Mouse (Mus musculus): ENCODE data around the gene Ddah2.
"Not testable (repeated sequence)": the region's sequence is repeated elsewhere in the genome, so short reads cannot be mapped to it uniquely, and the experiment has no call there.

Ddah2 gene

GRCm38 (mm10) chr17:35027277-35028068 lies 31.4 kb upstream of the Ddah2 start, which contains the start of gene Sapcd1:
TSS of gene Sapcd1 (minus strand) at chr17:35028016.
- DNase-seq (ENCODE audit: low read depth, low spot score) = no peak

GRCm38 (mm10) chr17:35028315-35028714 lies 30.5 kb upstream of the Ddah2 start:
- DNase-seq (ENCODE audit: low read depth, low spot score) = no peak

- no peak for DNase-seq (ENCODE audit: low read depth, low spot score)
Observed at GRCm38 (mm10) chr17:35029691-35030532, 28.9 kb upstream of the Ddah2 start.

GRCm38 (mm10) chr17:35031272-35031671 lies 27.6 kb upstream of the Ddah2 start:
- no peak for DNase-seq (ENCODE audit: low read depth, low spot score)

DNA sequence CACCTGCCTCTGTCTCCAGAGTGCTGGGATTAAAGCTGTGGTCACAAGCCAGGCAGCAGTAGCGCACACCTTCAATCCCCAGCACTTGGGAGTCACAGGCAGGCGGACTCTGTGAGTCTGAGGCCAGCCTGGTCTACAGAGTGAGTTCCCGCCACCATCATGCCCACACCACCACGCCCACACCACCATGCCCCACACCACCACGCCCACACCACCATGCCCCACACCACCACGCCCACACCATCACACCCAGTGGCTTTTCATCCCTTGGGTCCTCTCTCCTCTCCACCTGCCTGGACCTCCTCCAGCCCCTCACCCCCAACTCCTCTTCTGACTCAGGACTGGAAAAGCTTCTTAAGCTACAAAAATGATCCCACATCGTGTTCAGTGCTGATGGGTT lies 27.0 kb upstream of the Ddah2 start:
- DNase-seq (ENCODE audit: low read depth, low spot score) = no peak

DNA sequence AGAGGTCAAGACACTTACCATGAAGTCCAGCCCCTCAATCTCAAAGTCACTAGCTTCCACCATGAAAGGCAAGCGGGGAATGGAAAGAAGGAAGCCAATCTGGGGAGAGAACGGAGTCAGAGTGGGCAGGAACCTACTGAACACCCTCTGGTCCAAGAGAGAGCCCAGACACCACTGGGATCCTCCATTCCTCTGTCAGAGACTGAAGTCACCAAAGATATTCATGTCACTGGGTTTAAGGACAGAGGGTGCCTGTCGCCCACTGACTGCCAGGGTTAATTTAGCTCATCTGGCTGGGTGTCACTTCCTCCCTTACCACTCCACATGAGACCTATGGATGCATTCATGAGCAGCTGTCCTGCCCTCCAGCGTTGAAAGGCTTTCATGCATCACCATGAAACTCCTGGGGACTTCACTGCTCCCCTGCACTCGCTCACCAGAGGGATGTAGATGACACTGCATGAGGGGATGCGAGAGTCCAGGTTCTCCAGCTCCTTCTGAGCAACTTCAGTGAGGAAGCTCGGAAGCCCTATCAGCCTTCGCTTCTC lies 26.4 kb upstream of the Ddah2 start:
- DNase-seq (ENCODE audit: low read depth, low spot score) = no peak

- DNase-seq (ENCODE audit: low read depth, low spot score) = not testable (repeated sequence)
Observed at GRCm38 (mm10) chr17:35033703-35034102, 25.1 kb upstream of the Ddah2 start.

DNA sequence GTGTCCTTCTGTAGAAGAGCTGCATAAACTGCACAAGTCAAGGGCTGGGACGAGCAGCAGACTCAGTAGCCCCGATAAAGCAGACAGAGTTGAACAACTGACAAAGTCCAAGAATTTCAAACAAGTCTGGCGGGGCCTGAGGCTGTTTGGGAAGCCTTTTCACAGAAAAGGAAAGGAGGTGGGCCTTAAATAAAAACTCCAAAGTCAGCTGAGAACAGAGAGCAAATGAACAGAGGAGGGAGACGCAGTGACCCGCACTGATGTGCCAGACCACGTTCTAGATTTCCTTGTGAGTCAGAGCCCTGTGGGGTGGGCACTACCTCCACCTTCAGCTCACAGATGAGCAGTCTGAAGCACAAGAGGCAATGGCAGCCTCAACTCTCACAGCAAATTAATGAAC lies 23.9 kb upstream of the Ddah2 start:
- DNase-seq (ENCODE audit: low read depth, low spot score) = no peak

GRCm38 (mm10) chr17:35039121-35039873 lies 19.5 kb upstream of the Ddah2 start:
- no peak for DNase-seq (ENCODE audit: low read depth, low spot score)

GRCm38 (mm10) chr17:35043794-35044193 lies 15.0 kb upstream of the Ddah2 start:
- no peak for DNase-seq (ENCODE audit: low read depth, low spot score)

DNA sequence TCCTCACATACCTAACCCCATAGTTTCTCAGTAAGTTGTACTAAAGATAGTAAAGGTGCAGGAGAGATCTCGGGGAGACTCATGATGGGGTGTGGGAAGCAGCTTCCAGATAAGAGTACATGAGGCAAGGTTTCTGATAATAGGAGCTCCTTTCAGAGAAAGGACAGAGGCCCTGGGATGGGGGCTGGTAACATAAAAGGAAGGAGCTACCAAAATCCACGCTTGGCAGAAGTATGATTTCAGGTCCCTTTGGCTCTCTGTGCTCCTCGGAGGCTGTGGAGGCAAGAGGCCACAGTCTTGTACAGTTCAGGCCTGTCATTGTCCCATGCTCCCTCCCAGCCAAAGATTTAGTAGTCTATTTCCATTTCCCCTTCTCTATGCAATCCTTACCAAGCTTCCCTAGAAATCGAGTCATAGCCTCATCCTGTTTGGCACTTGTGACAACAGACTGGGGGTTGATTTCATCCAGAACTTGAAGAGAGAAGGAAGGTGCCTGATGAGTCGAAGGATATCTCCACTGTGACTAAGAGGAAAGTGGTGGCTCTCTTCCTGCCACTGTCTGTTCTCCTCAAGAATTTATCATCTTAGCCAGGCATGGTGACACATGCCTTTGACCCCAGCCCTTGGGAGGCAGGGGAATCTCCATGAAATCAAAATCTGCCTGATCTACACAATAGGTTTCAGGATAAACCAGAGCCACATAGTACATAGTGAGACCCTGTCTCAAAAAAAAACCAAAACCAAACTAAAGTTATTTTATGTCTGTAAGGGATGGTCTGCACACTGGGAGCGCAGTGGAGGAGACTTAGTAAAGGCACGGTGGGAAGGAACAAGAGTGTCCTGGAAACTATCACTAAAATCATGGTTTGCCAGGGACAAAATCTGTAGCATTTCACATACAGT lies 13.7 kb upstream of the Ddah2 start:
- DNase-seq (ENCODE audit: low read depth, low spot score) = no peak

DNA sequence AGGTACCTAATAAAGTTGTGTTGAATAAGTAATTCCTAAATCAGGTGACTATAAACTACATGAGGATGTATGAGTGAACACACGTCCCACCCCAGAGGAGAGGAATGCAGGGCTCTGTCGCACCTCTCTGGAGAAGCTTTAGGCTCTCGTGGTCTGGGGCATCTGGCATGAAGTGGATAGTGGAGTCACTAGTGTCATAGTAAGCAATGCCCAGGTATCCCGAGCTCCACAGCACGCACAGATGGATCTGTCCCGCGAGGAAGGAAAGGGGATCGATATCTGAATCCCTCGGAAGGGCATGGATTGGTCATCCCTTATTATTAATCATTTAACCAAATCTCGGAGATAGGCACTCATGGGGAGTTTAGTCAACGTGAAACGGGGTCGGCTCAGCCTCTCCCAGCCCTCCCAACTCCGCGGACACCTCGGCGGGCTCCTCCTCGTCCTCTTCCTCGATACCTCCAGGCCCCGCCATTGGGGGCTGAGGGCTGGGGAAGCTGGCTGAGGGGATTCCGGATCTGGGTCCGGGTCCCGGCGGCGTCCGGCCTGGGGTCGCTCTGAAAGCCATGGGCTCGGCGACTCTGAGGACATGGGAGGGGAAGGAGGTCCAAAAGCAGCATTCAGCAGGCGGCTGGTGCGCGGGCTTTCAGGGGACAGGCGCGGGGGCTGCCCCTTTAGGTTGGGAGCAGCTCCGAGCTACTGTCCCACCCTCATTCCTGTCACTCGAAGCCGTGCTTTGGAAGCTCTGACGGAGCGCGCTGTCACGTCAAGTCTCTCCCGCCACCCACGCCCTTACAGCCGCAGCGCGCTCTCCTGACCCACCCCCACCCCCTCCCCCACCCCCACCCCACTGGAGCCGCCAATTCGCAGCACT lies 12.8 kb upstream of the Ddah2 start:
- no peak for DNase-seq (ENCODE audit: low read depth, low spot score)

DNA sequence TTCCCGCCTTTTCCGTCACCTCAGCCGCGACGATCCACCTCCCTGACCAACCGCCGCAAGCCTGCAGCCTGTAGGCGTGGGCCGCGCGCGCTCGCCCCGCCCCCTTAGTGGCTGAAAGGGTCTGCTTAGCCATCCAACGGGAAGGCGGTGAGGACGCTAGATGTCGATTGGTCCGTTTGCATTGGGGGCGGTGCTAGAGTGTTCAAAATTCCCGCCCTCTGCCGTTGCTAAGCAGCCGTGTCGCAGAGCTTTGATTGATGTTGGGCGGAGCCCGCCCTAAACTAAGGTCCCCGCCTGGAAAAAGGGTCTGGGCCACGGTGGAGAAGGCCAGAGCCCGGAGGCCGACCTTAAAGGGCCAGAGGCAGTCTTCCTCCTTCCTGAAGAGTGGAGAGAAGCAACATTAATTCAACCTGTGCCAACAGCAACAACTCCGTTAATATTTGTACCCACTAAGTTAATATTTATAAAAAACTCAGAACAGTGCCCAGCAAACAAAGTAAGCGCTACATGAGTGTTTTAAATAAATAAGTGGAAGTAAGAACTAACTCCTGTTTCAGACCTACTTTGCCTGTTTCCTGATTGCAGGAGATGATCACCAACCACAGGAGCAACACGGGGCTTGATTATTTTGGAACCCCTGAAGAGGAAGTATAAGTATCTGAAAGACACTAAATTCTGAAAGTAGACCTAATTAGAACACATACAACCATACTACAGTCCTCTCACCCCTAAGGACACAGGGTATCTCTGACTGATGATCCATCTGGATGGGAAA lies 12.0 kb upstream of the Ddah2 start, which contains the start of gene Msh5:
Gene Msh5, minus strand, starts transcription at position 65 of the 775 bp plus-strand sequence.
- peak; percentile 97 for DNase-seq (ENCODE audit: low read depth, low spot score)

GRCm38 (mm10) chr17:35047688-35048087 lies 11.1 kb upstream of the Ddah2 start:
- DNase-seq (ENCODE audit: low read depth, low spot score) = no peak

DNA sequence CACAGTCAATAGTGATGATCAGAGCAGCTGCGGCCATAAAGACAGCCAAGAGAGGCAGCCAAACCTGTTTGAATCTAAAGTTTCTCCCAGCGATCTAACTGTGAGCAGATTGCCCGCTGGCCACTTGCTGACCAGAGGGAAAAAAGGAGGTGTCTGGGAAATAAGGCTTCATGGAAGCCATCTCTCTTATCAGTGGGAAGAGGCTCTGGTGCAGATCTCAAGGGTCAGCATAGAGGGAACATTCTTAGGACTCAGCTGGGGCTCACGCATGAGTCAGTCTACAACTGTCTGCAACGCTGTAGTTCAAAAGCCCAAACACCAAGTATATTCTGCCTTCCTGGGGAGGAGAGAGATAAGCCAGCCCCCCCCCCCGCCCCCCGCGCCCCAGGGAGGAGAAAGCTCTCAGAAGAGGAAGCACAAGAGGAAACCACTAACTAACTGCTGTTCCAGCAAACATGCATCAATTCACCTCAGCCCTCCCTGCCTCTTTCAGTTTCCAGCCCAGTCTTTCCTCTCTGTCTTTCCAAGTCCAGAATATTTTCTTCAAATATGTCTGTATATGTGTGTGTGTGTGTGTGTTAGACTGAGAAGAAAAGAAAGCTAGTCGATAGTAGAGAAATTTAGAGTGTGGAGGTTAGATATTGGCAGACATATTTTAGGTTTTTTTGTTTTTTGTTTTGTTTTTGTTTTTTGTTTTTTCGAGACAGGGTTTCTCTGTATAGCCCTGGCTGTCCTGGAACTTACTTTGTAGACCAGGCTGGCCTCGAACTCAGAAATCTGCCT lies 10.5 kb upstream of the Ddah2 start:
- DNase-seq (ENCODE audit: low read depth, low spot score) = no peak

DNA sequence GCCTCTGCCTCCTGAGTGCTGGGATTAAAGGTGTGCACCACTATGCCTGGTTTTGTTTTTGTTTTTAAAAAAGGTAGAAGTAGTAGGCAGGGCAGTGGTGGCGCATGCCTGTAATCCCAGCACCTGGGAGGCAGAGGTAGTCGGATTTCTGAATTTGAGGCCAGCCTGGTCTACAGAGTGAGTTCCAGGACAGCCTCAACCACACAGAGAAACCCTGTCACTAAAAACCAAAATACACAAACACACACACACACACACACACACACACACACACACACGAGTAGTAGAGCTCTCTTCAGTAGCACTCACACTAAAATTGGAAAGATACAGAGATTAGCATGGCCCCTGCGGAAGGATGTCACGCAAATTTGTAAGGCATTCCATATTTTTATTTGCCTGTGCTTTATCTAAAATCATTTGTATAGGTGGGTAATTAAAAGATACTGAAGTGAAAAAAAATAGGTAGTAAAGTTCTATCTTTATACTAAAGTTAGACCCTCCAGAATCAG lies 9.8 kb upstream of the Ddah2 start:
- no peak for DNase-seq (ENCODE audit: low read depth, low spot score)

DNA sequence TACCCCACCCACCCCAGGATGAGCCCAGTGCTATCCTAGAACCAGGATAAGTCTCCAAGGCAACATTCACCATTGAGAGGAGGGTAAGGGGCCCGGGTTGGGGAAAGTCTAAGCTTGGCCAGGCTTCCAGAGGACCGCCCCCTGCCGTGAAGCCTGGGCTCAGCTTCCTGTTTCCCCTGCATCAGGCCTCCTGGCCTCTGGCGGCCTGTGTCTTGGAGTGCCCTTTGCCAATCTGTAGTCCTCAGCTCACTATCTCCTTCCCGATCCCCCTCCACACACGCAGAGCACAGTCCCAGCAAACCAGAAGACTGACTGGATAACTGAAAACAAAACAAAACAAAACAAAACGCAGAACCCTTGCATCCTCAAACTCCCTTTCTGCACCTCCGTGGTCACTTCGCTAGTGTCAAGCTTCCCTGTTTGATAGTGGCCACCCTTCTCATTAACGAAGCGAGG lies 9.2 kb upstream of the Ddah2 start, which contains the start of gene Clic1:
Gene Clic1, plus strand, starts transcription at position 406 of the 456 bp plus-strand sequence.
- peak; percentile 35 for DNase-seq (ENCODE audit: low read depth, low spot score)
